Mouse (Mus musculus) megakaryocyte, embryonic 14.5 days (primary cell): ENCODE results near the gene Pik3c2g.

Experiments
- FLI1 ChIP-seq: IDR thresholded peaks from 2 replicates; pipeline ENCODE4 v1.6.1; 2012; ENCODE audit warnings: low read length, inconsistent platforms, mixed read lengths
- GATA1 ChIP-seq: IDR thresholded peaks from 3 replicates; pipeline ENCODE4 v1.6.1; 2012; ENCODE audit warnings: mixed read lengths, low read length, inconsistent platforms, borderline replicate concordance

- TF ChIP-seq GATA1 (no peak), FLI1 (no peak)
Measured at GRCm38 (mm10) chr6:139662462-139662861, 75.4 kb downstream of the Pik3c2g start.
